Mouse (Mus musculus): ENCODE results near the gene Kctd15. TPM values are rescaled to one million over a fixed set of nuclear protein-coding genes. Genes with fewer than 3 reads are reported as not detected.

The Kctd15 gene
- polyA plus RNA-seq, 1 experiment from 2014 or later: 0.63 TPM

DNA sequence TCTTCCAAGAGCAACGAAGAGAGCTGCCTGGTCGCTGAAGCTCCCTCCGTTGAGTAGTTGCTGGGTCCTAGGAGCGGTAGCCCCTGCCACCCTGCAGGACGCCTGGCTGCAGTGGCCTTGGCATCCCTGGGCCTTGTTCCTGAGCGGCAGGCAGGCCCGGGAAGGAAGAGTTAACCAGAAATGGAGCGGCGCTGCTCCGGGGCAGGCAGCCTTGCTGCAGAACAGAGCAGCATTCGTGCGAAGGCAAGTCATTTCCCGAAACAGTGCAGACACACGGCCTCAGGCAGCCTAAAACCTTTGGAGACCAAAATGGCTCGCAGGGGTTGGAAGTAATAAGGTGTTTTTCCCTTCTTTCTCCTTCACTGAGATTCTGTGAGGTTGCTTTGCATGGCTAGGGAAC is 50.5 kb downstream of the Kctd15 start:
- no peaks in the 10 kb centered on the region for H3K36me3 ChIP-seq (replicated peaks; ENCODE audit: insufficient read depth, low read length)
- H3K9ac ChIP-seq (replicated peaks): no peak overlapping the region
- no peak for ATAC-seq
- H3K4me2 ChIP-seq (ENCODE audit: low read depth, low read length): no peak overlapping the region
- no peak for DNase-seq
- no peak overlapping the region for H3K4me3 ChIP-seq (ENCODE audit: low read depth, low read length)
- TF ChIP-seq CTCF (IDR thresholded peaks at IDR 0.05; ENCODE audit: low read depth) (no peak), EP300 (IDR thresholded peaks at IDR 0.05; ENCODE audit: low read depth) (no peak)
- H3K4me1 ChIP-seq (ENCODE audit: insufficient read depth): no peaks in the 10 kb centered on the region
- H3K9me3 ChIP-seq (ENCODE audit: low read length): no peaks in the 10 kb centered on the region
- 36% methylated on average over 15 of the region's 15 CpGs for WGBS (ENCODE audit: insufficient replicate concordance)
- H3K27ac ChIP-seq (ENCODE audit: low read depth): no peak overlapping the region
- H3K27me3 ChIP-seq (ENCODE audit: insufficient read depth, low read length): no peaks in the 10 kb centered on the region

- no peak for ATAC-seq
- H3K9me3 ChIP-seq (ENCODE audit: low read length): no peaks in the 10 kb centered on the region
- no peak overlapping the region for H3K27ac ChIP-seq (ENCODE audit: low read depth)
- no peak overlapping the region for H3K9ac ChIP-seq (replicated peaks)
- no peak overlapping the region for H3K4me2 ChIP-seq (ENCODE audit: low read depth, low read length)
- H3K36me3 ChIP-seq (replicated peaks; ENCODE audit: insufficient read depth, low read length): no peaks in the 10 kb centered on the region
- WGBS (ENCODE audit: insufficient replicate concordance): 66% methylated on average over 9 of the region's 9 CpGs
- no peak for TF ChIP-seq EP300 (IDR thresholded peaks at IDR 0.05; ENCODE audit: low read depth)
- no peak for TF ChIP-seq CTCF (IDR thresholded peaks at IDR 0.05; ENCODE audit: low read depth)
- H3K27me3 ChIP-seq (ENCODE audit: insufficient read depth, low read length): no peaks in the 10 kb centered on the region
- H3K4me3 ChIP-seq (ENCODE audit: low read depth, low read length): no peak overlapping the region
- DNase-seq: no peak
- H3K4me1 ChIP-seq (ENCODE audit: insufficient read depth): no peaks in the 10 kb centered on the region
Measured at GRCm38 (mm10) chr7:34598576-34598975, 58.0 kb downstream of the Kctd15 start.

- no peak for TF ChIP-seq CTCF (IDR thresholded peaks at IDR 0.05; ENCODE audit: low read depth)
- TF ChIP-seq EP300 (IDR thresholded peaks at IDR 0.05; ENCODE audit: low read depth): no peak
- ATAC-seq: no peak
- H3K4me1 ChIP-seq (ENCODE audit: insufficient read depth): no peaks in the 10 kb centered on the region
Measured at GRCm38 (mm10) chr7:34597986-34598385, 58.5 kb downstream of the Kctd15 start.

GRCm38 (mm10) chr7:34596531-34597235 is 59.8 kb downstream of the Kctd15 start:
- TF ChIP-seq CTCF (IDR thresholded peaks at IDR 0.05; ENCODE audit: low read depth) (no peak), EP300 (IDR thresholded peaks at IDR 0.05; ENCODE audit: low read depth) (no peak)
- 64% methylated on average over 14 of the region's 14 CpGs for WGBS (ENCODE audit: insufficient replicate concordance)
- Histone ChIP-seq H3K4me2 (ENCODE audit: low read depth, low read length) (no peak overlapping the region), H3K9me3 (ENCODE audit: low read length) (no peaks in the 10 kb centered on the region), H3K27ac (ENCODE audit: low read depth) (no peak overlapping the region), H3K9ac (replicated peaks) (no peak overlapping the region), H3K27me3 (ENCODE audit: insufficient read depth, low read length) (no peaks in the 10 kb centered on the region), H3K4me3 (ENCODE audit: low read depth, low read length) (no peak overlapping the region), H3K4me1 (ENCODE audit: insufficient read depth) (no peaks in the 10 kb centered on the region), H3K36me3 (replicated peaks; ENCODE audit: insufficient read depth, low read length) (no peaks in the 10 kb centered on the region)
- no peak for DNase-seq
- ATAC-seq: no peak

More at GRCm38 (mm10) chr7:34597986-34598385, 58.5 kb downstream of the Kctd15 start:
- Histone ChIP-seq H3K27ac (ENCODE audit: low read depth) (no peak overlapping the region), H3K9me3 (ENCODE audit: low read length) (no peaks in the 10 kb centered on the region), H3K4me2 (ENCODE audit: low read depth, low read length) (no peak overlapping the region), H3K4me3 (ENCODE audit: low read depth, low read length) (no peak overlapping the region), H3K36me3 (replicated peaks; ENCODE audit: insufficient read depth, low read length) (no peaks in the 10 kb centered on the region), H3K9ac (replicated peaks) (no peak overlapping the region), H3K27me3 (ENCODE audit: insufficient read depth, low read length) (no peaks in the 10 kb centered on the region)
- 73% methylated on average over 9 of the region's 9 CpGs for WGBS (ENCODE audit: insufficient replicate concordance)
- no peak for DNase-seq

- Histone ChIP-seq H3K36me3 (replicated peaks; ENCODE audit: insufficient read depth, low read length) (no peaks in the 10 kb centered on the region), H3K4me2 (ENCODE audit: low read depth, low read length) (no peak overlapping the region), H3K9ac (replicated peaks) (no peak overlapping the region), H3K4me1 (ENCODE audit: insufficient read depth) (no peaks in the 10 kb centered on the region), H3K27me3 (ENCODE audit: insufficient read depth, low read length) (no peaks in the 10 kb centered on the region), H3K4me3 (ENCODE audit: low read depth, low read length) (no peak overlapping the region), H3K9me3 (ENCODE audit: low read length) (no peaks in the 10 kb centered on the region), H3K27ac (ENCODE audit: low read depth) (no peak overlapping the region)
- DNase-seq (no peak), ATAC-seq (no peak)
- 66% methylated on average over 4 of the region's 4 CpGs for WGBS (ENCODE audit: insufficient replicate concordance)
- TF ChIP-seq CTCF (IDR thresholded peaks at IDR 0.05; ENCODE audit: low read depth): no peak
- TF ChIP-seq EP300 (IDR thresholded peaks at IDR 0.05; ENCODE audit: low read depth): no peak
Measured at GRCm38 (mm10) chr7:34595307-34595565, 61.3 kb downstream of the Kctd15 start.

GRCm38 (mm10) chr7:34594501-34595306 is 61.8 kb downstream of the Kctd15 start:
- Histone ChIP-seq H3K9ac (replicated peaks) (no peak overlapping the region), H3K4me3 (ENCODE audit: low read depth, low read length) (no peak overlapping the region), H3K27ac (ENCODE audit: low read depth) (no peak overlapping the region), H3K27me3 (ENCODE audit: insufficient read depth, low read length) (no peaks in the 10 kb centered on the region), H3K36me3 (replicated peaks; ENCODE audit: insufficient read depth, low read length) (no peaks in the 10 kb centered on the region), H3K9me3 (ENCODE audit: low read length) (no peaks in the 10 kb centered on the region), H3K4me2 (ENCODE audit: low read depth, low read length) (no peak overlapping the region), H3K4me1 (ENCODE audit: insufficient read depth) (no peaks in the 10 kb centered on the region)
- TF ChIP-seq CTCF (IDR thresholded peaks at IDR 0.05; ENCODE audit: low read depth) (no peak), EP300 (IDR thresholded peaks at IDR 0.05; ENCODE audit: low read depth) (no peak)
- ATAC-seq (no peak), DNase-seq (no peak)
- 43% methylated on average over 18 of the region's 18 CpGs for WGBS (ENCODE audit: insufficient replicate concordance)
